Mouse (Mus musculus) spleen, postnatal 10 days (tissue): ENCODE measurements around the gene Rps4x.

Experiments used
- DNase-seq, 2 experiments: peaks; one replicate each; pipeline ENCODE4 v3.0.0; 2021 to 2022; ENCODE audit warnings: low spot score in 2 of 2

Rps4x gene

GRCm38 (mm10) chrX:102188712-102189497 is at the start of gene Rps4x:
Gene Rps4x, minus strand, starts transcription at chrX:102189394.
- DNase-seq, result peak; percentile 63 to 83

GRCm38 (mm10) chrX:102219126-102219525 is 29.9 kb upstream of the Rps4x start:
- DNase-seq, result peak; percentile 8 to 61

GRCm38 (mm10) chrX:102215356-102215755 is 26.2 kb upstream of the Rps4x start:
- peak; percentile 12 to 54 for DNase-seq

- DNase-seq, result no peak
Measured at GRCm38 (mm10) chrX:102190840-102191239, 1.6 kb upstream of the Rps4x start.

GRCm38 (mm10) chrX:102189581-102189980 is 387 bp upstream of the Rps4x start:
- no peak for DNase-seq

- no peak for DNase-seq
Measured at GRCm38 (mm10) chrX:102187023-102187699, 2.0 kb downstream of the Rps4x start.

- no peak for DNase-seq
Measured at GRCm38 (mm10) chrX:102182575-102182974, 6.6 kb downstream of the Rps4x start.

GRCm38 (mm10) chrX:102175538-102176287 is 13.5 kb downstream of the Rps4x start:
- DNase-seq, result no peak

GRCm38 (mm10) chrX:102170900-102171299 is 18.3 kb downstream of the Rps4x start:
- no peak for DNase-seq

- DNase-seq, result no peak
Measured at GRCm38 (mm10) chrX:102170135-102170534, 19.1 kb downstream of the Rps4x start.

- DNase-seq, result no peak
Measured at GRCm38 (mm10) chrX:102169724-102170123, 19.5 kb downstream of the Rps4x start.

- no peak for DNase-seq
Measured at GRCm38 (mm10) chrX:102166986-102167385, 22.2 kb downstream of the Rps4x start.

GRCm38 (mm10) chrX:102166521-102166920 is 22.7 kb downstream of the Rps4x start:
- DNase-seq, result no peak

GRCm38 (mm10) chrX:102163529-102163928 is 25.7 kb downstream of the Rps4x start:
- DNase-seq, result no peak

GRCm38 (mm10) chrX:102163096-102163495 is 26.1 kb downstream of the Rps4x start:
- peak in 1 of 2 experiments; percentile 14 for DNase-seq

- no peak for DNase-seq
Measured at GRCm38 (mm10) chrX:102160528-102160927, 28.7 kb downstream of the Rps4x start.

GRCm38 (mm10) chrX:102159778-102160177 is 29.4 kb downstream of the Rps4x start:
- peak; percentile 31 to 61 for DNase-seq

- peak in 1 of 2 experiments; percentile 31 for DNase-seq
Measured at GRCm38 (mm10) chrX:102157423-102157791, 31.8 kb downstream of the Rps4x start.

GRCm38 (mm10) chrX:102156618-102157422 is 32.4 kb downstream of the Rps4x start, which contains the start of gene Ercc6l:
Gene Ercc6l, minus strand, starts transcription at chrX:102157091.
- DNase-seq, result peak; percentile 75 to 94

GRCm38 (mm10) chrX:102141157-102141556 is 48.0 kb downstream of the Rps4x start:
- no peak for DNase-seq
